Mouse (Mus musculus): ENCODE measurements at regions not wholly inside any gene's neighbourhood (a gene's known extent, or its start where the extent isn't known, plus 50 kb on each side); places are given as distances from the start of the nearest gene placed in this dataset.
"Not testable (repeated sequence)": the region's sequence is repeated elsewhere in the genome, so short reads cannot be mapped to it uniquely, and the experiment has no call there.

DNA sequence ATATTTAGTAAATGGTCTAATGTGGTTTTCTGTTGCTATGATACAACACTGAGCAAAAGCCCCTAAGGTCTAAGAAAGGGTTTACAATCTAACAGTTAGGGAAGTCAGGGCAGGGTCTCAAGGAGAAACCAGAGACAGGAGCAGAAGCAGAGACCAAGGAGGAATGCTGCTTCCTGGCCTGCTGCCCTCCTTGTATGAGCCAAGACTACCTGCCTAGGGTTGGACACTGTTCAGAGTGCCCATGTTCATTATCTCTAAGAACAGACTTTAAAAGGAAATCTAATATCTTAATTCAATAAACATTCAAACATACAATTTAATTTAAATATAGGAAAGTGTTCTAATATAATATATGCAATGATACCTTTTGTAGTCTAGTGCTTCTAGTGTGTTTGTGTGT lies 63.0 kb upstream of the Tmem106b start:
- no peak for ATAC-seq (ENCODE audit: low TSS enrichment)

DNA sequence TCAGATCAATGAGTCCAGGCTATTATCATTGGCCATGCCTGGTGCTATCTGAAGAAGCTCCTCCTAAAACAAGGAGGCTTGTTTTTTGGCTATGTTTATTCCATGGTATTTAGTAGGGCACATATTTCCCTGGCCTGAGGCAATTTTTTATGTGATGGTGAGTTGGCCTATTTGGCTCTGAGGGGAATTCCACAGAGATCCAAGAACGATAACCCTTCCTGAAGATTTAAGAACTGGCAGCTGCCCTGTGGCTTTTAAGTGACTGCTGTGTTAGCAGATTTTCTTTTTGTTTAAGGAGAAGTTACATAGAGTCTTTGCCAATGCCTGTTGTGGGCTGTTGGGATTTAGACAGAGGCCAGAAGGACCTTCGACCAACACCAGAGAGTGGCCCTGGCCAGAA lies 74.9 kb upstream of the Tmem106b start:
- no peak for ATAC-seq (ENCODE audit: low TSS enrichment)

DNA sequence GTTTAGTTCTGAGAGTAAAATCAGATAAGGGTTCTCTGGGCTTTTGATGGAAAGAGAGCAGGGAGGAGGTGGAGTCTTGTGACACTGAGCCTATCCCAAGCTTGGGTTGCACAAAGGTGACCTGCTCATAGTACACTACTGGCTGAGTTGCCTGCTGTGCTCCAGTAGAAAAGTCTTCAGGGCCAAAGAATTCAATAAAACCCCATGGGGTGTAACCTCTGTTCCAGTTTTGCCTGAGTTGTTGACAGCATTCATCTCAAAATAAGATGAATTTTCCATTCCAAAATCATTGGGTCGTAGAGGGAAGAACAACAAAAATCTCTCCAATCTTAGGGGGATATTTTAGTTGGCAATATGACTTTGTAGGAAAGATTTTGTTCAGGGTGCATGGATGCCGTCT lies 75.8 kb upstream of the Tmem106b start:
- no peak for ATAC-seq (ENCODE audit: low TSS enrichment)

DNA sequence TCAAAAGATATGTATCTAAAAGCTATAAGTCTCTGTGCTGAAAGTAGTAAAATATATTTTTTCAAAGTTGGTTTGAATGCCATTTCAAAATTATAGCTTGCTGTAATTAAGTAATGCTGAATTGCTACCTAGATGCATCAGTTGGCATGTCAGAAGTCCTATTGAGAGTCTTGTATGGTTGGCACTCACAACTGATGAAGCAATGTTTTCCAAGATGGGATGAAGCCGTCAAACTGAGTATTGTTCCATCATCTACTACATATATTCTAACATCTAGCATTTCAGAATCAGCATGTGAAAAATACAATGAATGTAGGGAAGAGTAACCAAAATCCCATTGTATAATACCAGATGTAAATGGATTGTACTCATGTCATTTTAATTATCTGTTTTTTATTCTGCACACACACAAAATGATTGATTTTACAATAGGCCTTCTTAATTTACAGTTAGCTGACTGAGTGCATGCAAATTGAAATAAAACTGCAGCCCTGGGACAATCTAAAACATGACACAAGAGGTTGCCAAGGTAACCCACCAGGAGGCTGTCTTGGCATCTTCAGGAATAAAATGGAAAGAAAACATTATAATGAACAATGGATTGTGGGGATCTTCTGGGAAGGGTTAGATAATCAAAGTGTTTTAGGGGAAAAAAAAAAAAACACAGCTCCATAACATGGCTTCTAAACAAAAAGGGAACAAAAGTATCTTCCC lies 92.2 kb upstream of the Tmem106b start:
- ATAC-seq (ENCODE audit: low TSS enrichment): no peak

DNA sequence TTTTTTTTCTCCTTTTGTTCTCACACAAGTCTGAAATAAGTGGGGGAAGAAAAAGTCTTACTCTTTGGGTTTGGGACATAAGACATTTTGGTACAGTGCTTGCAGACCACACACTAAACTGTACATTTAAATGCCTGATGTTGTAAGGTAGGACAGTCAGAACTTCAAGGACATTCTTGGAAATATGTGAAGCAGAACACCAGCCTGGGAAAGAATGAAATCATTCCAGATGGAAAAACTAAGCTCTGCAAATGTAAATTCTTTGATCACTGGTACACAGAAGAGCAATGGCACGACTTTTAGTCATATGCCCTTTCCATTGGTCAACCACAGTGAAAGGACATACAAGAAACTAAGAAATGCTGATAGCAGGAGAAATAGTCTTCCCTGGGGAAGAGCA lies 98.0 kb upstream of the Tmem106b start:
- no peak for ATAC-seq (ENCODE audit: low TSS enrichment)

DNA sequence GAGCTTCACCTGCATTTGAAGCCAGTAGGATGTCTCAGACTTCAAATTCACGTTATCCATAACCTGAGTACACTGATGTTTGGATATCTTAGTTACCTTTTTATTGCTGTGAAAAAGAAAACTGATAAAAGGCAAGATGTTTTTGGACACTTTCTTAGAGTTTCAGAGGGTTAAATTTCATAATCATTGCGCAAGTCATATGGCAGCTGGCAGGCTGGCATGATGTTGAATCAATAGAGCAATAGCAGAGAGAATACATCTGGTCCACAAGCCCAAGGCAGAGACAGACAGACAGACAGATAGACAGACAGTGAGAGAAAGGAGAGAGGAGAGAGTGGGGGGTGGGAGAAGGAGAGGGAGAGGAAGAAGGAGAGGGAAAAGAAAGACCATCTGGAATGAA lies 102.3 kb upstream of the Tmem106b start:
- no peak for ATAC-seq (ENCODE audit: low TSS enrichment)

DNA sequence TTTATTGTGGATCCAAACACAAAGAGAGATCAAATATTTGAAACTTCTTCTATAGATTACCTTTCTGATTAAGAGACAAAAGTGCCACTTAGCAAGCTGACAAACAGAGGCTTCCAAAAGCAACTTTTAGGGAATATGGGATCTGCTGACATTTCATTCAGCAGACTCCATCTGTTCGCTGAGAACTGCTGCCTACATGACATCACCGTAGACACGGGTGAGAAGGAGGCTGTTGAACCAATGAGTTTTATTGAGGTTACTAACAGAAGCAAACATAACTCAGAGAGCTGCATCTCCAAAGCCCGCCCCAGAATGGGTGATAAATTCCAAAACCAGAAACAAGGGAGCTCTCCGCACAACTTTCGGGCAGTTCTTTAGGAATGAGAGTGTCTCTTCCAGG lies 111.8 kb upstream of the Tmem106b start:
- ATAC-seq (ENCODE audit: low TSS enrichment): peak; percentile 97

DNA sequence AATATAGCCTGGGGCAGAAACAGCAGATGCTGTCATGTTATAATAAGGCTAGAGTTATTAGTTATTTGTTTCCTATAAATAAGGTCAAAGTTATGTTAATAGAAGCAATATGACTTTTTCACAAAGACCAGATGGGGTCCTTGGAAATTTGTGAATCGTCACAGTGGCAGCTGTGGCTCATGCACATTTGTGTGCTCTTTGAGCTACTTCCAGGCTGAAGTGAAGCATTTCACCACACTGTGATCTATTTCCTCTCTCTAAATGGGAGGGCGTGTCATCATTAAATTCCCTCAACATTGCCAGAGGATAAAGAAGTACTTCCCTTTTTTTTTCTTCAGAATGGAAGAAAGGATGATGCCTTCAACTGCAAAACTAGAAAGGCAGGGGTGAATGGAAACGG lies 157.9 kb upstream of the Tmem106b start:
- no peak for ATAC-seq (ENCODE audit: low TSS enrichment)

DNA sequence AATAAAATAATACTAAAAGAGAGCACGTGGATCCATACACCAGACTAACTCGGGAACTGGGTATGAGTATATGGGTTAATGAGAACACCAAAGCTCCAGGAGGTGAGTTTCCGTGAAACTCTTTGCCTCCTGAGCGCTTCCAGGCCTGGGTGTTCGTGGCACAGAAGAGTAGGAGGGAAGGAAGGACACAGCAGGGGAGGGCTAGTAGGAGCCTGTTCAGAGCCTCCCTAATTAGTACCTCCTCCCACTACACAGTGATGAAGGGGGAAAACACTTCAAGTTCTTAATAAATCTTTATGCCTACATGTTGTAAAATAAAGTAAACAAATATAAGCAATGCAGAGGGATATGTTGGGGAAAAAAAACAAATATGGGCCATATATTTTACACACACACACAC lies 143.7 kb upstream of the Thsd7a start:
- no peak for ATAC-seq (ENCODE audit: low TSS enrichment)

DNA sequence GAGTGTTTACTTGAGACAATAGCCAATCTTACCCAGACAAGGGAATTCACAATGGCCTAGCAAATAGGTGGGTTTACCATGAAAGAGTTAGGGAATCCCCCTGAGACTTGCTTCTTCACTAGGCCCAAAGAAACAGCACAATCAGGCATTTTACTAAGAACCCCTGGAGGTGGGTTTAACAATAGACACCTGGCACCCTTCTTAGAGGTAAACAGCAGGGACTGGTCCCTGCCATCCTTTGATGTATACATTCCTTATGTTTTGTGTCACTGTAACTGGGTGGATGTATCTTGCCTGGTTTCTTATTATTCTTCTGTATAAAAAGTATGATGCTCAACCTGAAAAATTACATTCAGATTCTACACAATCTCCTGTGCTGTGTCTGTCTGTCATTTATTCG lies 127.7 kb upstream of the Thsd7a start:
- not testable (repeated sequence) for ATAC-seq (ENCODE audit: low TSS enrichment)

DNA sequence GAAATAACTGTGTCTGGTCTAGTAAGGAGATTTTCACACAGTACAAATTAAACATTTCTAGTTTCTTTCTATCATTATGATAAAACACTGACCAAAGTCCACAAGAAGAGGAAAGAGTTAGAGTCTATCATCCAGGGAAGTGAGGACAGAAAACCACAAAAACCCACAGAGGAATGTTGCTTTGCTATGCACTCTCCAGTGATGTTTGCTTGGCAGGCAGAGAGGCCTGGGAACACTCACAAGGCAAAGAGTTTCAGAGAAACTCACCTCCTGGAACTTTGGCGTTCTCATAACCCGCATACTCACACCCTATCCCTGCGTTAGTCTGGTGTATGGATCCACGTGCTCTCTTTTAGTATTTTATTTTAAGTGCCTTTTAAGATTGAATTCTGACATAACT lies 127.2 kb upstream of the Thsd7a start:
- ATAC-seq (ENCODE audit: low TSS enrichment): no peak

DNA sequence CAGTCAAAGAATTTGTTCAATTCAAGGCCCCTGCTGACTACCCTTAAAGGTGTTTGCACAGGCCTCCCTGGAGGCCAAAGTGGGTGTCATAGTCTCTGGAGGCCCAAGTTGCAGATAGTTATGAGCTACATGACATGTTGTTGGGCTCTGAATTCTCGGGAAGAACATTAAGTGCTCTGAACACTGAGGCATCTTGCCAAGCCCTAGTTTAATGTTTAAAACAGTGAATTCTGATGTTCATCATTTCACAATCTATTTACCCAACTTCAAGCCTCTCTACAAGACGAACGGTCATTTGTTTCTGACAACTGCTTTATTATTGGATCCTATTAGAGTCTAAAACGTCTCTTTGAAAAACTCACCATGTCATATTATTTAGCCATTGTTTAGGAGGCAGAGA lies 119.0 kb upstream of the Thsd7a start:
- ATAC-seq (ENCODE audit: low TSS enrichment): no peak

DNA sequence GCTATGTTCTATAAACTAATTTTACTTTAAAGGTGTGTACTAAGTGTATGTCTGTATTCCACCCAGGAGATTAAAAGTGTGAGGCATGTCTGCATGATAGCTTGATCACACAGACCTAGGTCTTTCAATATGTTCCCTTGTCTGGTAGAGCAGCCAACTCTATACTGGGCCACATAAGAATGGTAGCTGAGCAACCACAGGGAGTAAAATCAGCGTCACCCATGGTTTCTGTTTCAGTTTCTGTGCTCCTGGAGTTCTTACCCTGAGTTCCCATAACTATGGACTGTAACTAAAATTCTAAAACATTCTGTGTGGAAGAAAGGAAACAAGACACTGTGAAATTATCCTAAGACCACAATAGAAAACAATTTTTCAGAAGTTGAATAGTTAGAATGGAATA lies 102.8 kb upstream of the Thsd7a start:
- no peak for ATAC-seq (ENCODE audit: low TSS enrichment)

DNA sequence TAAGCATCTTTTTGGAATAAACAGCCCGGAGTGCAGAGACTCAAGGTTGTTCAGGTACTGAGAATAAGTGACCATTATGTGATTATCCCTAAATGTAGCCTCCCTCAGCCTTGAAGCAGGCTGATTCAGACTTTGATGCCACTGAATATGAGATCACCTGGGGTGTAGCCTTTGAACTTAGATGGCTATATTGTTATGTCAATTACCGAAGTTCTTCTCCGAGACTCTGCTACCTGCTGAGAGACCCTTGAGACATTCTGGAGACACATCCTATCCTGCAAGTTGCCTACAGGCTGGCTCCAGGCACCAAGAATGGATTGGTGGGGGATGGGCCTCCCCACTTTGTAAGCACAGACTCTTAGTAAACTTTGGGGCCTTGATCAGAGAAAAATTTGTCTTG lies 85.9 kb upstream of the Thsd7a start:
- not testable (repeated sequence) for ATAC-seq (ENCODE audit: low TSS enrichment)

DNA sequence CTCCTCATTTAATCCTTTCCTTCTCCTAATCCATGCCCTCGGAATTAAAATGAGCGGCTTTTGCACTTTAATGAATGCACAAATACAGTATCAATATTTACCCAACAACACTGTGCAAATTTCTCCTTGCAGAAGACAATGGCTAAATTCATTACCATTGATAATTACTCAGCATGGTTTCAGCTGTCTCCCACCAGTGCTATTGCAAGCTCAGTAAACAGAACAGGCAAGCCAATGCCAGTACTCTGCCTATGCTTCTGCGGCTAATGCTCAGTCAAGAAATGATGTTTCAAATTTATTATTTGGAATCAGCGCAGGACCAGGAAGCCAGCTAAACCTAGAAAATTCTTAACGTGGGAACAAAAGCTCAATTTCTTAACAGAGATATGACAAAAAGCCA lies 84.1 kb upstream of the Thsd7a start:
- no peak for ATAC-seq (ENCODE audit: low TSS enrichment)

DNA sequence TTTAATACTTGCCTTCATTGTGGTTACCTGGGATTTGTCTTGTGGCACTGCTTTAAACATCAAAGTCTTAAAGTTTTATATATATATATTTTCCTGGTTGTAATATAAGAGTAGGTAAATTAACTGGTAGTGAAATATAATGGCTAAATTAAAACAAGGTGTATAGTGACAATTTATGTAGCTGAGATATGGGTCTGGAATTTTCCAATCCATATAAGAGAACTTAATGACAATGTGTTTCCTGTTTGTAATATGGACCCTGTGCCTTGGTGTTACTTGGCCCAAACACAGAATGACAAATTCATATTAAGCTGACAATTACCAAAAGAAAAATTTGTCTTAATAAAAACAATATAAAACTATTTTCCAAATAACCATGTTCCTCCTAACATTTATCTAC lies 82.7 kb upstream of the Thsd7a start:
- ATAC-seq (ENCODE audit: low TSS enrichment): no peak

DNA sequence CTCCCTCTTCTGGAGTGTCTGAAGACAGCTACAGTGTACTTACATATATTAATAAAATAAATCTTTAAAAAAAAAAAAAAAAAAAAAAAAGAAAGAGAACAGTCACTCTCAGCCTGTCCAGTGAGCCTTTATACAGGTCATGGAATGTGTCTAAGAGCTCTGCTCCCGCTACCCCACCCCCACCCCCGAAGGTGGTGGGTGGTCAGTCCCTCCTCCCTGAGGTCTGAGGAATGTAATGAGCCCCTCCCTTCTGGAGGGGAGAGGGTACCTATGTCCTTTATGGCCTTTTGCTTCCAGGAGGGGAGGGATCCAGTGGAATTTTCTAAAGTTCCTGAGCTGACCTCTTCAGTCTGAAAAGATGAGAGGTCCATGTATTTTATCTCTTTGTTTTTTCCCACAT lies 82.3 kb upstream of the Thsd7a start:
- no peak for ATAC-seq (ENCODE audit: low TSS enrichment)

DNA sequence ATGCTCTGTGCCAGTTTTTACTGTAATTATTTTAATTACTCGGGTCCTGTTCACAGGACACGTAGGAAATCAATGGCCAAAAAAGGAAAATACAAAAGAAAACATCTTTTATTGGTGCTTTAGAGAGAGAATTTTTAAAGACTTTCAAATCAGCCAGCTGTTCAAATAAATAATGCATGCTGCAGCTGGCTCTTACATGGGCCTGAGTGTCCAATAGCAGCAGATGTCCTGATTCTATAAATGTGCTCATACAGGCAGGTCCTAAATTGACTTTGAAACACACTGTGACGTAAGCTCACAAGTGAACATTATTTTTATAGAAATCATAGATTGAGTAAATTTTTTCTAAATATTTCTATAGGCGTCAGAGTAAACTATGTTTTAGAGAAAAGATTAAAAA lies 78.5 kb upstream of the Thsd7a start:
- ATAC-seq (ENCODE audit: low TSS enrichment): peak; percentile 62

DNA sequence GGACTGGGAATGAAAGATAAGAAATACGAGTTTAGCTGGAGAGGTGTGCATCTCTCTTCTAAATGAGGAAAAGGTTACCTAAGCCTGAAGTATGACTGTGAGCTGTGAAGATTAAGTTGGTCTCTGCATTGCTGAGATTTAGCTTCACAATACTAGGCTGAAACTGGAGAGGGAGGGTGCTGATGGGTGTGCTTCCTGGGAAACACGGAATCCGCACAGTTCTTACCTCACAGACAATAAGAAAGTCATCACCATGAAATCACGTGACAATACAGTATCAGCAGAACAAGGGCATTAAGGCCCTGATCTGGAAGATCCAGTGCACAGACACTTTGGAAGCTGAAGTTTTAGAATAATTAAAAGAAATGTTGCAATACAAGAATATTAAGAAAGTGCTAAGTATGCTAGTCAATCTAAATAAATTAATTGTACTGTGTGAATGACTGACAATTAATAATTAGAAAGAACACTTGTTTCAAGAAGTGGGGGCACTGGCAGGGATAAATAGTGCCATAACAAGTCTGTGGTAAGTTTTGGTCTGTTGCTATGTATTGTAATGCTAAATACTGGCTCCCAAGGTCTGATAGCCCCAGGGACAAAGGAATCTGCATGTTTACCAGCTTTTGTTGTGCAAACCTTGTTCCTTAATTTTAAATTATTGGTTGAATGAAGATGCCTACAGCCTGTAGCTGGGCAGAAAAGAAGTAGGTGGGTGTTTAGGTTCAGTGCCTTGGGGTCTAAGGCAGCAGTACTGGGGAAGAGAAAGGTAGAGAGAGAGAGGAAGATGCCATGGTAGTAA lies 66.0 kb upstream of the Thsd7a start:
- ATAC-seq (ENCODE audit: low TSS enrichment): no peak

DNA sequence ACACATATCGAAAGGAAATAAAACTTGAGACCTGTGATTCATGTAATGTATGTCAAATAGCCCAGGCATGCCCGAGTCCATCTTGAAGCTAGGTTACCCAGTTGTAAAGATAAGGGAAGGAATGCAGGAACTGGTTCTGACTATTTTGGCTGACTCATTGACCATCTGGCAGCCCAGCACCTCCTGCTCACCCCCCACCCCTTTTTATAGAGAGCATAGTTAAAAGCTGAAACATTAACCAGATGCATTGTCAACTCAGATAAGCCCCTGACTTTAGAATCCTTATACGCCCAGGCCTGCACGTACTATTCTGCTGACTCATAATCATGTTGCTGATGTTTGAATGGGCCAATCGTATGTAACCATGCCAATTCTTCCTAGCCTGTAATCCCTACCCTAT lies 64.6 kb upstream of the Thsd7a start:
- ATAC-seq (ENCODE audit: low TSS enrichment): not testable (repeated sequence)

DNA sequence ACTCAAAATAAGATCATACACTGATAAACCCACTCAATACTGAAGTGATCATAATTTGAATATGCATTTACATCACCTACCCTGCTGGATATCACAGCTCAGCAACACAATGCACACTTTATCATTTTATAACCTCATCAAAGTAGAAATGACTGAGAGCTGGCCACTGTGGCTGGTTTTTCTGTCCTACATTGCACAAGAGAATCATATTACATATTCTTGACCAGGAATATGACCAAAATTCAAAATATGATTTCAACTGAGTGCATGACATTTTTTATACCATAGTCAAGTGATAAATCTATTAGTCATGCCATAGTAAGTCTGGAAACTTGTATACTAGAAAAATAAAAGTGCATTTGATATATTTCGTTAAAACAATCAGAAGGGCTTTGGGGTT lies 63.3 kb upstream of the Thsd7a start:
- no peak for ATAC-seq (ENCODE audit: low TSS enrichment)

DNA sequence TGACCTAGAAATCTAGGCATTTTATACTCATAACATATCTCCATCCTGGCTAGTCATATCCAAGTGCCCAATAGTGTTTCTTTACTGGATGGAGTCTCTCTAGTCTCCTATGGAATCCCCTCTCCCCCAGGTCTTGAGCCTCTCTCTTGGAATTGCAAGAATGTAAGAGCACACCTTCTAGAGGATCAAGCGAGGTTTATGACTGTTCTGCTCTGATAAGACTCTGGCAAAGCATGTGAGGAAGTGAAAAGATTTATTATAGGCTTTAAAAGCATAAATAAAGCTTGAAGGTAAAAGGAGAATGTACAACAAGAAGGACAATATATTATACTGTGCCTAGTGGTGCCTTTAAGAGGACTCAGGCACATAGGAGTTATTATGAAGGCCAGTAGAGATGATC lies 62.8 kb upstream of the Thsd7a start:
- no peak for ATAC-seq (ENCODE audit: low TSS enrichment)

DNA sequence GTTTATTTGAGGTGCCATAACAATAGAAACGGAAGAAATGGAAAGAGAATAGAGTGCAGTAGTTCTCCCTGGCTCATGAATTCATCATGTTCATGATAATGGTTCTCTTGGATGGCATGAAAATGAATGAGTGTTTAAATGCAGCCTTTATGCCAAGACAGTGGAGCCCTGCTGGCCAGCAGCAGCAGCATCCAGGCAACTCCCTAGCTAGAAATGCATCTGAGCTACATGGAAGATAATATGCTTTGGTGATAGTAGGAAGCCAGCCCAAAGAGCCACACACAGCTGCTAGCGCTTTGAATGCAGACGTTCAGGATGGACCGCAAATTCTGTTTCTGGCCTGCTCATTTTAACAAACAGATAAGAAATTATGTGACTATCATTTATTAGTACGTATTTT lies 60.4 kb upstream of the Thsd7a start:
- ATAC-seq (ENCODE audit: low TSS enrichment): peak; percentile 99
